Mouse (Mus musculus): ENCODE results near the gene Kif2c.

GRCm38 (mm10) chr4:117202992-117203354 is 20.5 kb upstream of the Kif2c start:
- TF ChIP-seq GATA1 (IDR thresholded peaks at IDR 0.05; ENCODE audit: borderline replicate concordance, low read length) (no peak), FLI1 (IDR thresholded peaks at IDR 0.05; ENCODE audit: low read length) (no peak)
